Mouse (Mus musculus) C2C12 (cell line): Measurements from ENCODE around the gene Rbpj.

ENCODE experiments used
- CTCF ChIP-seq: IDR thresholded peaks from one replicate; pipeline ENCODE4 v1.5.1; 2011; ENCODE audit not compliant: control insufficient read depth, insufficient read depth, insufficient read length
- FOSL1 ChIP-seq: IDR thresholded peaks from one replicate; pipeline ENCODE4 v1.8.0; 2011; ENCODE audit warnings: mild to moderate bottlenecking, low read length; ENCODE audit not compliant: poor library complexity, insufficient read depth, severe bottlenecking
- USF1 ChIP-seq: IDR thresholded peaks from one replicate; pipeline ENCODE4 v1.6.1; 2011; ENCODE audit warnings: low read depth, mild to moderate bottlenecking, control low read depth, moderate library complexity

DNA sequence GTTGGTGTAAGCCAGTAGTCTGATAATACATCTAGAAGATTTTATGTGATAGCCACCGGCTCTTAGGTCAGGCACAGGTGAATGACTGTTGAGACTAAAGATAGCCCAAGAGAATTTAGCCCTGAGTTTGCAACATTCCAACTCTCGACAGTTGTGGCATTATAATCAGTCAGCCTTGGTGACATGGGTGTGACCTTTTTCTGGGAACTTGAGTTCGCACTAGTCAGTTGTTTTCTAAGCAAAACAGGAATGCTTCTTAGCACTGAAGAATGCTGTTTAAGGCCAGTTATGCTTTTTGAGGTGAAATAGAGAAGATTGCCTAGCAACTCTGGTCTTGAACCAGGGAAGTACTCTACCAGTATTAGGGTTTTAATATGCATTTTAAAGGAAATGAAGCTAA lies 170.8 kb downstream of the Rbpj start:
- TF ChIP-seq CTCF = no peak
- no peak for TF ChIP-seq USF1
- no peak for TF ChIP-seq FOSL1
